Mouse (Mus musculus) heart, postnatal 4 days (tissue): ENCODE measurements at regions not wholly inside any gene's neighbourhood (a gene's known extent, or its start where the extent isn't known, plus 50 kb on each side); places are given as distances from the start of the nearest gene placed in this dataset.
"Not testable (repeated sequence)": the region's sequence is repeated elsewhere in the genome, so short reads cannot be mapped to it uniquely, and the experiment has no call there.

ENCODE experiments used
- DNase-seq: peaks from one replicate; pipeline ENCODE4 v3.0.0; 2021

- no peak for DNase-seq
These were observed 65.4 kb upstream of the Vps41 start for GRCm38 (mm10) chr13:18651658-18652057.

- DNase-seq = no peak
These were observed 102.1 kb upstream of the Vps41 start for GRCm38 (mm10) chr13:18614763-18615616.

GRCm38 (mm10) chr13:18580718-18581550 lies 136.2 kb upstream of the Vps41 start:
- DNase-seq = no peak

DNA sequence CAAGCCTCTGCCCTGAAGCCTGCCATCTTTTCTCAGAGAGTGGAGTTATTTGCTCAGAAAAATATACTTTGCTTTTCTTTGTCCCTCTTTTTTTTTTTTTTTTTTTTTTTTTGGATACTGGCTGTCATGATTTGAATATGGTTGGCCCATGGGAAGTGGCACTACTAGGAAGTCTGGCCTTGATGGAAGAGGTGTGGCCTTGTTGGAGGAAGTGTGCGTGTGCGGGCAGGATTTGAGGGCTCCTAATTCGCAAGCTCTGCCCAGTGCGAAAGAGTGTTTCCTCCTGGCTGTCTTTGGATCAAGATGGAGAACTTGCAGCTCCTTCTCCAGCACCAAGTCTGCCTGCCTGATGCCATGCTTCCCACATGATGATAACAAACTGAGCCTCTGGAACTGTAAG lies 141.1 kb upstream of the Vps41 start:
- no peak for DNase-seq

- no peak for DNase-seq
These were observed 141.5 kb upstream of the Vps41 start for GRCm38 (mm10) chr13:18575599-18575998.

GRCm38 (mm10) chr13:18542032-18542431 lies 144.5 kb upstream of the Pou6f2 start:
- DNase-seq = not testable (repeated sequence)

- DNase-seq = peak; percentile 33
These were observed 133.0 kb upstream of the Pou6f2 start for GRCm38 (mm10) chr13:18530509-18530908.

GRCm38 (mm10) chr13:18498159-18498558 lies 100.7 kb upstream of the Pou6f2 start:
- DNase-seq = no peak

DNA sequence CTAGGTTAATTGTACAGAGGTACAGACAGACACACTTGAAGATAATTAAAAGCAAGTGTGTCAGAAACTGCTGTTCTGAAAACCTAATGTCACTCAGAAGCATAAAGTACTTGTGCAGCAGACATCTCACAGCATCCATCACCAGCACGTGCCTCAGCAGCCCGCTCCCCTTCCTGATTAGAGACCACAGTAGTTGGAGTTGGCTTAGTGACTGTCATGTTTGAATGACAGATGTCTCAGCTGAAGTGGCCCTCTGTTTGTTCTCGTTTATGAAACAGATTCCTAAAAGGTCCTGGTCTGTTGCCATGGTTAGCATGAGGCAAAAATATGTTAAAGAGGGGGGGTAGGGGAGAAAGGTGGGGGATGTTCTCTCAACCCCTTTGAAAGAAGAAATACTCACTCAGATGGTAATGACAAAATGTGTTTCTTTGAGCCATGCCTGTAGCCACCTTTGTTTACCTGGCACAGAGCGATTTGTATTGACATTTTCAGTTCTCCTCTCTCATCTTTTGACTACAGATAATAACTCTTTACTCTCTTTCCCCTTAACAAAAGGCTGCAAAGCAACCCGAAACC lies 100.2 kb upstream of the Pou6f2 start:
- no peak for DNase-seq

GRCm38 (mm10) chr13:18495021-18495811 lies 97.7 kb upstream of the Pou6f2 start:
- DNase-seq = no peak

DNA sequence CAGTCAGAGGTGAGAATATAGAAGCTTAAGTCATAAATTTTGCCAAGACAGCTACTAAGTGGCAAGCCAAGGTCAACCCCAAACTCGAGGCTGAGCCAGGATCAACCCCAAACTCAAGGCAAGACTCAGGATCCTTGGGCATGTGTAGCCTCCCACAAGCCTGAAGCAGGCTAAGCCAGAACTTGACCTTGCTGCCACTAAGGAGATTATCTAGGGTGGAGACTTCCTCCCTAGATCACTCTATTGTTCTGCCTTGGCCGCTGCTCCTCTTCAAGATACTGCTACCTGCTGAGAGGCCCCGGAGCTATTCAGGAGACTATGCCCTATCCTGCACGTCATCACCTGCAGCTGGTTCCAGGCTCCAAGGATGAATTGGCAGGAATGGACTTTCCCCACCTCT lies 88.3 kb upstream of the Pou6f2 start:
- not testable (repeated sequence) for DNase-seq

DNA sequence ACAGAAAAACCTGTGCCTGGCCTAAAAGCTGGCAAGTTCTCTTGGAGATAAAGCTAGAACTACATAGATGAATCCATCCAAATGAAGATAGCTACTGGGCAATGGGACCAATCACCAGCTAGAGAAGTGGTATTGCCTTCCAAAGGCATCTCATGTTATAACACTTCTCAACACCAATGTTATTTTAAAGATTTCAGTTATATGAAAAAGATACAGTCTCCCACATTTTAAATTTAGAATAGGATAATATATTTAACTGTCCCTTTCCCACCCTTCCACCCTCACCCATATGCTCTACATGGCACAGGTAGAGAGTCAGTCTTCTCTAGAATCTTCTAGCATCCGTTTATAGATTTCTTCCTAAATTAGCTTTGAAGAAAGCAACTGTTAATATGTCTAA lies 87.6 kb upstream of the Pou6f2 start:
- no peak for DNase-seq

DNA sequence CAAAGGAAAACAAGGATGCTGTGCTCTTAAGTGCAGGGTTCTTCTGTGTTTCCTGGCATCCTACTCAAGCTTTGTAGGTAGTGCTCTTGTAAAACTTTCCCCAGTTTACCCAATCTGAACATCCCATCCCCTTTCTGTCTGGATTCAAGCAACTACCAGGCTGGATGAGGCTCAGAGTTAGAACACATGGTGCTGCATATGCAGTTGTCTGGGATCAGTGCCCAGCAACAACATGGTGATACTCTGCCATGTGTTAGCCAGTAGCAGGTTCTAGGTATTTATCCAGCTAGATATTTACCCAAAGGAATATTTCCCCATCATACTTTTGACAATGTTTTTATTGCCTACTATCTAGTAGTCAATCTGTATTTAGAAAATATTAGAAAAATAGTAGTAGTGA lies 78.8 kb upstream of the Pou6f2 start:
- no peak for DNase-seq

- DNase-seq = no peak
These were observed 74.0 kb upstream of the Pou6f2 start for GRCm38 (mm10) chr13:18471534-18471933.

DNA sequence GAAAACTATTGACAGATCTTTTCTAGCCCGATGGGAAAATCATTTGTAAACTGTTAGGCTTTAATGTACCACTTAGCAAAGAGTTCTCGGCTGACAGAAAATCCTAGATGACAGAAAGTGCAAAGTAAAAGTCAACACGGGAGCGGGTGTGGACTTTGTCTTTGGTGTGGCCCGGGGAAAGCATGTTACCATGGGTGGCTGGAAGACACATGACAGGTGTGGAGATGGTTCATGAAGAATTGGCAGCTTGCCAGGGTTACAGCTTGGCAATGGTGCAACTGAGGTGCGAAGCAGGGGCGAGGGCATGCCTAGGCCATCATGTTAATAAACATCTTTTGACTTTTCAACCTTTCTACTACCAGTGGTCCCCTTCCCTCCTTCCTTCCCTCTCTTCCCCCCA lies 68.4 kb upstream of the Pou6f2 start:
- DNase-seq = no peak

DNA sequence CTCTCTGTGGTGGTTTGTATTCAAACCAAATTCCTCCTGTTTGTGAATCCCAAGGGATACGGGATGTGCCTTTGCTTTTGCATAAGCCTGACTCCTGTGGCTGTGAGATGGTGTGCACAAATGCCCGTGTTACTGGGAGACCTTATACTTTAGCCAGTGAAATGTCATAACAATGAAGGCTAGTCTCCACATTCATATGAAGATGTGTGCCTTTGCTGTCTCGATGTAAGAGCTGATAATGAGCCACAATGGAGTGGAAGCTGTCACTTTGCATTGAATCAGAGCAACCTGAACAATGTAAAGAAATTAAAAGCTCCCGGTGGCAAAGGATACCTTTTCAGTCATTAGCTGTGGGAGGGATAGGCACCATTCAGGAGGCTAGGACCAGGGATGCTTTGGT lies 64.7 kb upstream of the Pou6f2 start:
- DNase-seq = no peak

DNA sequence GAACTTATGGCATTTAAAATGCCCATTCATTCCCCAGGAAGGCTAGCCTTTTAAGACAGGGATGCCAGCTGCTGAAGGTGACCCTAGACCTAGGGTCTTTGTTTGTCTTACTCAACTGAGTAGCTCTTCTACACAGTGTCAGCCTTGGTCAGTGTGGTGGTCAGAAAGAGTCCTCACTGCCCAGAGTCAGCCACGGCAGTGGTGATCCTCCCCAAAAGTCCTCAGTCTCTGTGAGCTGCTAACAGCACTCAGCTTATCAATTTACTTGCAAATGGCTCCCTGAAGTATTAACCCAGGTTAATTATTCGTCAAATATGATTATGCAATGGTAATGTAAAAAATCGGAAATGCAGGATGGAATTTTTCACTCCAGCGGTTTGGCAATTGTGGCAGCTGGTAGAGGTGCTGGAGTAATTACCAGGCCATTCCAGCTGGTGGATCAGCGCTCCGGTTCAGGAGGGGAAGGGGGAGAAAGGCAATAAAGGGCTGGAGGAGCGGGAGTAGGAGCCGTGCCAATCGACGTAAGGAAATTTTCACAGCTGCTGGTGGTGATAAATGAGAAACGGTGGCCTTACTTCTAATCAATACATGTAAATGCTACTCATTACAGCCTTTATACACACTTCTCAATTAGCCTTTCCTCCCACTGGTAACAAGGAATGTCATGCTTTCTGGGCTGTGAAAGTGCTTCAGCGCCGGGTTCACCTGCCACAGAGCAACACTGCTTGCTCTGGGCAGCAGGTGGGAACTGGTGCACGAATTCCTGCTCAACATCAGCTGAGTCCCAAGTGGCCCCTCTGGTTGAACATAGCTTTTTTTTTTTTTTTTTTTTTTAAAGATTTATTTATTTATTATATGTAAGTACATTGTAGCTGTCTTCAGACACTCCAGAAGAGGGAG lies 60.1 kb upstream of the Pou6f2 start:
- DNase-seq = no peak
